Mouse (Mus musculus) urinary bladder, postnatal 14 days (tissue): ENCODE data around the gene Cast.

ENCODE experiments used
- DNase-seq: peaks from one replicate; pipeline ENCODE4 v3.0.0; 2021; ENCODE audit warnings: low spot score

The Cast gene

DNA sequence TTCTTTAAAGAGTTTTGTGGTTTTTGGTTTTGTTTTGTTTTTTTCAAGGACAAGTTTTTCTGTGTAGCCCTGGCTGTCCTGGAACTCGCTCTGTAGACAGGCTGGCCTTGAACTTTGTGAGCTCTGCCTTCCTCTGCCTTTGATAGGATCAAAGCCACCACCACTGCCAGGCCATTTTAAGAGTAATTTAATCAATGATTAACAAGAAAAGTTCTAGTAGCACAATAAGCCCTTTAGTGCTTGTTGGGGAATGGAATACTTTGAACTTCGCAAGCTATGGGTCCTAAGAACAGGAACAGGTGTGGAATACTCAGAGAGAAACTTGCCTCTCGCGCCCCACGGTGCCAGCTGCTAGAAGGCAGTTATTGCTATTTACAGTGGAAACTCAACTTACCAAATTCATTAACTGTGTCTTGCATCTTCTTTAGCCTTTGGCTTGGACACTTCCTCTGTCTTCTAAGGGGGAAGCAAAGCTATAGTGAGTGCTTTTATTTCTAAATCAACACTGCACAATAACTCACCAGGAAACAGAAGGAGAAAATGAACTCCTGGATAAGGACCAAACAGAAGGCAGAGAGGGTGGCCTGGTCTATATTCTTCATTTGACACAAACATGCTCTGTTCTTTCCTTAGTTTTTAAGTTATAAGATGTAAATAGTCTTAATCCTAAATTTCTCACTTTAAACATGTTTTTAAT is 113.0 kb downstream of the Cast start:
- DNase-seq: no peak
